Comparison of ENCODE assay signal across 8 mouse cellular contexts in genomic region chr1:153900860-153901730, GRCm38 (mm10). TPM values are rescaled to one million over a fixed set of nuclear protein-coding genes. Genes with fewer than 3 reads are reported as not detected.
DNase-seq lines count a peak whose midpoint lies in the region; ATAC-seq lines count a peak whose summit lies in the region.

No protein-coding gene starts in this region.

- H3K27me3 ChIP-seq in forebrain, embryonic 14.5 days (replicated peaks; ENCODE audit: control insufficient read depth, insufficient read depth, low read length) = no peaks in the 10 kb centered on the region
- H3K27me3 ChIP-seq in midbrain, embryonic 15.5 days (replicated peaks) = no peaks in the 10 kb centered on the region

- peak overlapping the region; percentile 92 for H3K9ac ChIP-seq in forebrain, embryonic 14.5 days (ENCODE audit: low read length)
- H3K9ac ChIP-seq in midbrain, embryonic 15.5 days = peak overlapping the region; percentile 90

- peaks cover 17% of the 10 kb centered on the region for H3K4me1 ChIP-seq in forebrain, embryonic 14.5 days (ENCODE audit: control insufficient read depth, insufficient read depth, low read length)
- peaks cover 32% of the 10 kb centered on the region for H3K4me1 ChIP-seq in midbrain, embryonic 15.5 days

- ATAC-seq in forebrain, embryonic 14.5 days = no peak
- ATAC-seq in midbrain, embryonic 15.5 days (replicated peaks) = no peak
- ATAC-seq in activated CD4-positive, CD25-positive, alpha-beta regulatory T cell, adult 4 months = no peak

- peaks cover 34% of the 10 kb centered on the region for H3K36me3 ChIP-seq in forebrain, embryonic 14.5 days (ENCODE audit: control insufficient read depth, insufficient read depth, low read length)
- H3K36me3 ChIP-seq in midbrain, embryonic 15.5 days (replicated peaks) = peaks cover 28% of the 10 kb centered on the region

- under 1% methylated on average over 25 of the region's 25 CpGs for WGBS in forebrain, embryonic 14.5 days
- under 1% methylated on average over 25 of the region's 25 CpGs for WGBS in midbrain, embryonic 15.5 days

- no peaks in the 10 kb centered on the region for H3K9me3 ChIP-seq in forebrain, embryonic 14.5 days (replicated peaks; ENCODE audit: control insufficient read depth, low read length)
- H3K9me3 ChIP-seq in midbrain, embryonic 15.5 days = no peaks in the 10 kb centered on the region

- H3K4me2 ChIP-seq in forebrain, embryonic 14.5 days (ENCODE audit: low read length) = peak overlapping the region; percentile 59
- peak overlapping the region; percentile 82 for H3K4me2 ChIP-seq in midbrain, embryonic 15.5 days

- peak overlapping the region; percentile 96 for H3K27ac ChIP-seq in forebrain, embryonic 14.5 days (ENCODE audit: low read depth, low read length)
- H3K27ac ChIP-seq in midbrain, embryonic 15.5 days = peak overlapping the region; percentile 96

- peak; percentile 55 for DNase-seq in kidney, adult 18-20 months
- DNase-seq in kidney, adult 11 months = no peak
- DNase-seq in brain, adult 2 months (ENCODE audit: low read depth, low spot score) = peak; percentile 53
- peak; percentile 55 for DNase-seq in forebrain, embryonic 14.5 days (ENCODE audit: low spot score)
- peak; percentile 42 for DNase-seq in heart, postnatal 4 days
- peak; percentile 40 for DNase-seq in liver

- peak overlapping the region; percentile 75 for H3K4me3 ChIP-seq in forebrain, embryonic 14.5 days (ENCODE audit: low read depth, low read length)
- peak overlapping the region; percentile 70 for H3K4me3 ChIP-seq in midbrain, embryonic 15.5 days

RNA-seq across cellular contexts. Expression of gene Teddm2, which starts 1.1 kb away (rescaled TPM):
- polyA plus RNA-seq in forebrain, embryonic 14.5 days (2014; fragmentation: Nextera tagmentation; extraction: Ambion mirVana) = 1.1 TPM in 2 replicates
- under 1 TPM; 0.16 to 0.26 TPM for total RNA-seq in heart, postnatal 4 days (2021)
- polyA plus RNA-seq in midbrain, embryonic 15.5 days (2015; fragmentation: Nextera tagmentation; extraction: Ambion mirVana) = 1.4 and 1.7 TPM in 2 replicates
- under 1 TPM; 0.29 to 0.54 TPM for polyA plus RNA-seq in activated CD4-positive, CD25-positive, alpha-beta regulatory T cell, adult 4 months (2017; shearing (Covaris generic))

RNA-seq across cellular contexts. Expression of gene Glul, which starts 1.4 kb away (rescaled TPM):
- 132 and 137 TPM in 2 replicates for polyA plus RNA-seq in forebrain, embryonic 14.5 days (2014; fragmentation: Nextera tagmentation; extraction: Ambion mirVana)
- 100 to 1,000 TPM; 126 to 138 TPM for total RNA-seq in heart, postnatal 4 days (2021)
- polyA plus RNA-seq in midbrain, embryonic 15.5 days (2015; fragmentation: Nextera tagmentation; extraction: Ambion mirVana) = 174 and 190 TPM in 2 replicates
- polyA plus RNA-seq in activated CD4-positive, CD25-positive, alpha-beta regulatory T cell, adult 4 months (2017; shearing (Covaris generic)) = 10 to 100 TPM; 28.1 to 28.9 TPM

RNA-seq across cellular contexts. Expression of gene Teddm1a, which starts 9.6 kb away (rescaled TPM):
- not detected in 2 replicates for polyA plus RNA-seq in forebrain, embryonic 14.5 days (2014; fragmentation: Nextera tagmentation; extraction: Ambion mirVana)
- not detected for total RNA-seq in heart, postnatal 4 days (2021)
- not detected in 2 replicates for polyA plus RNA-seq in midbrain, embryonic 15.5 days (2015; fragmentation: Nextera tagmentation; extraction: Ambion mirVana)
- polyA plus RNA-seq in activated CD4-positive, CD25-positive, alpha-beta regulatory T cell, adult 4 months (2017; shearing (Covaris generic)) = under 1 TPM in 1 of 2 experiments, not detected in 1; 0.48 TPM

RNA-seq across cellular contexts. Expression of gene Teddm1b, which starts 26.9 kb away (rescaled TPM):
- 0.55 and 0.85 TPM in 2 replicates for polyA plus RNA-seq in forebrain, embryonic 14.5 days (2014; fragmentation: Nextera tagmentation; extraction: Ambion mirVana)
- total RNA-seq in heart, postnatal 4 days (2021) = not detected
- polyA plus RNA-seq in midbrain, embryonic 15.5 days (2015; fragmentation: Nextera tagmentation; extraction: Ambion mirVana) = 0.65 and 0.69 TPM in 2 replicates
- under 1 TPM in 1 of 2 experiments, not detected in 1; 0.17 TPM for polyA plus RNA-seq in activated CD4-positive, CD25-positive, alpha-beta regulatory T cell, adult 4 months (2017; shearing (Covaris generic))

RNA-seq across cellular contexts. Expression of gene Rgsl1, which starts 57.2 kb away (rescaled TPM):
- polyA plus RNA-seq in forebrain, embryonic 14.5 days (2014; fragmentation: Nextera tagmentation; extraction: Ambion mirVana) = 0.34 and 0.40 TPM in 2 replicates
- not detected for total RNA-seq in heart, postnatal 4 days (2021)
- 0.17 and 0.18 TPM in 2 replicates for polyA plus RNA-seq in midbrain, embryonic 15.5 days (2015; fragmentation: Nextera tagmentation; extraction: Ambion mirVana)
- not detected for polyA plus RNA-seq in activated CD4-positive, CD25-positive, alpha-beta regulatory T cell, adult 4 months (2017; shearing (Covaris generic))
